Comparison of ENCODE assay signal across 8 mouse cellular contexts in the genomic region with DNA sequence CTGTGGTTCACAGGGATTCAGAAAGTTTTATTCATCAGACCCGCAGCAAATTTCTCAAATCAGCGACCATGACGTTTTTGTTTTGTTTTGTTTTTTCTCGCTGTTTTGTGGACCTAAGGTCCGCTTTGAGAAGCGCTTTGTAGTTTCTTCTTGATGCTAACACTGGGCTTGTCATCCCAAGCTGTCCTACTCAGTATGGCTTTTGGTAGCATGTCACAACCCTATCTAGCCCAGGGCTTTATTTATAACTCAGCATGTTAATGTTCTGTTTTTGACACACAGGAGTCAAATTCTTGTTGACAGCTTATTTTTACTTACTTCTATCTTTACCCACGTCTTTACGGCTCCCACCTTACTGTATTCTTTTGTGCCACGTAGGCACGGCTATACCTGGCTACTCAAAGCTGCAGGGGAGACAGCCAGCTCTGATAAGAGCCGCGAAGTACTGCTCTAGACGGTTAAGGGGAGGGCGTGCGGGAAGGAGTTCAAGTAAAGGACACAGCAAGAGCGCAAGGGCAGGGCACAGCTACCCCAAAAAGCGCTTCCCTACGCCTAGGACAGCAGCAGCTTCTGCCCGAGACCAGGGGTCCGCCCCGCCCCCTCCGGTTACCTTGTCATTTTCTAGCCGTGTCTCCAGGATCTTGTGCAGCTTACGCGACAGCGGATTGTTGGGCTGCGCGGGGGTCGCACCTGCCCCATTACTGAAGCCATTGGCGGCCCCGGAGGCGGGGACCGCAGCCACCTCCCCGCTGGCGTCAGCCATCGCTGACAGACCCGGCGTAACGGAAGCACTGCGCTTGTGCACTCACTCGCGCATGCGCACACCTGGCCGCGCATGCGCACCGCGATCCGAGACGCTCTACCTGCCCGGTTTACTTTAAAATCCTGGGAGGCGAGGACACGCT. TPM values are rescaled to one million over a fixed set of nuclear protein-coding genes. Genes with fewer than 3 reads are reported as not detected.
DNase-seq lines count a peak whose midpoint lies in the region; ATAC-seq lines count a peak whose summit lies in the region.

Gene Cog6 (minus strand): TSS at position 802 of the 905 bp plus-strand sequence.

- ATAC-seq in inflammation-experienced regulatory T-cells, adult 6 months, result peak; percentile 89
- ATAC-seq in megakaryocyte-erythroid progenitor cell, adult 5-6 weeks (replicated peaks; ENCODE audit: low FRiP score, low TSS enrichment, poor library complexity, severe bottlenecking), result peak; percentile 97

- peak; percentile 87 for DNase-seq in adipocyte (ENCODE audit: low spot score)
- peak; percentile 95 for DNase-seq in embryo, embryonic 10 days (ENCODE audit: low spot score)
- peak; percentile 73 for DNase-seq in gastrocnemius, postnatal 14 days
- DNase-seq in left cerebral cortex, postnatal 10 days (ENCODE audit: extremely low spot score in 1 of 2, low spot score in 2 of 2), result peak; percentile 73 to 90
- peak; percentile 84 for DNase-seq in right cerebral cortex, postnatal 25 days
- DNase-seq in urinary bladder, postnatal 4 days (ENCODE audit: low spot score in 2 of 2), result peak; percentile 78 to 83

- intact Hi-C loops in gastrocnemius, postnatal 14 days (cut with DNase I; ENCODE audit: low total_unique reads), result no loop called here
- intact Hi-C loops in left cerebral cortex, postnatal 10 days (cut with DNase I), result no loop called here

RNA-seq across cellular contexts. Expression of gene Cog6, which starts in this region (rescaled TPM):
- total RNA-seq in gastrocnemius, postnatal 14 days (2021), result 10 to 100 TPM; 27.7 to 31.5 TPM
- polyA plus RNA-seq in inflammation-experienced regulatory T-cells, adult 6 months (2017; shearing (Covaris generic)), result 10 to 100 TPM; 18.9 to 23.4 (median 20.0) TPM
- total RNA-seq in left cerebral cortex, postnatal 10 days (2021), result 10 to 100 TPM; 33.1 to 34.8 TPM
- 18.5 and 24.7 TPM in 2 replicates for total RNA-seq in megakaryocyte-erythroid progenitor cell, adult 5-6 weeks (2014; fragmentation: Nextera tagmentation)
- total RNA-seq in megakaryocyte-erythroid progenitor cell, adult 5-6 weeks (2017), result 35.5 and 46.9 TPM in 2 replicates

Comparison
In these comparisons a context has a peak if more than half of its experiments do, and no peak if none do; other contexts are left out.
1. Peak in every context shown above with its lines: DNase-seq and ATAC-seq.